ENCODE assay signal across 11 mouse cellular contexts in the genomic region with DNA sequence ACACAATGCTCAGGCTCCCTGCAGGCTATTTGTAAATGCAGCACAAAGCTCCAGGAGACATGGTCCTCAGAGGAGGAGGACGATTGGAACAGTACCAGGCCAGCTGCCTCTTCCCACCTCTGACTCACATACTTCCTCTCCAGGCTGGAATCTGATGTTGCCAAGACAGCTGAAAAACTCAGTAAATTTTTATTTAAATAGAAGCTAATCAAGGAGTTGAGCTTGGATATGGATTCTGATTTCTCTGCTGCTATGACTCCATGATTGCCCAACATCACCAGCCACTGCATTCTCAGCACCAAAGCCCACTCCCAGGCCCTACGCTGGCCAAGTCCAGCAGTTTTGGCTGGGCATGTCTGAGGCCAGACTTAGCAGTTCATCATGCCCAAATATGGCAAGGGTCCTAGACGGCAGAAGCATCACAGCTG.
A peak's percentile ranks its signal among the peaks of the same experiment; 100 is the strongest.
DNase-seq lines count a peak whose midpoint lies in the region; ATAC-seq and TF ChIP-seq lines count a peak whose summit lies in the region.
"Had no signal": no experiment of that assay in that cellular context is flagged by ENCODE, and none has a peak within 500 bp of the region (broad histone marks: within the 10 kb centered on the region; RNA-seq: fewer than 3 reads in every experiment).

No protein-coding gene starts in this region.

- H3K27ac ChIP-seq in lung, postnatal 0 days (ENCODE audit: low read length), result no peak overlapping the region
- no peak overlapping the region for H3K27ac ChIP-seq in hindbrain, postnatal 0 days
- H3K27ac ChIP-seq in forebrain, postnatal 0 days (ENCODE audit: low read depth, low read length), result no peak overlapping the region
- H3K27ac ChIP-seq: embryonic facial prominence, embryonic 12.5 days; heart, embryonic 15.5 days had no signal

- no peak for TF ChIP-seq CTCF in Patski (IDR thresholded peaks at IDR 0.05)
- no peak for TF ChIP-seq CTCF in lung, postnatal 0 days (IDR thresholded peaks at IDR 0.05)
- no peak for TF ChIP-seq CTCF in hindbrain, postnatal 0 days (IDR thresholded peaks at IDR 0.05; ENCODE audit: low read depth)
- no peak for TF ChIP-seq CTCF in forebrain, postnatal 0 days (IDR thresholded peaks at IDR 0.05; ENCODE audit: low read depth)

- intact Hi-C loops in heart, postnatal 10 days (cut with DNase I), result no loop called here

- CTCF ChIA-PET in Patski (lab: Charles Lee), result interaction anchor here (1.4 kb wide), 1 partner anchor 16 kb away, joined by 4 read pairs; no protein-coding TSS in a partner anchor

- in situ Hi-C loops in Patski (cut with MboI; ENCODE audit: low pct_unique_long_range_greater_than_20kb), result no loop called here

- DNase-seq in frontal cortex, postnatal 10 days (ENCODE audit: low spot score in 2 of 2), result no peak
- DNase-seq in Patski (ENCODE audit: low read depth, low spot score), result peak; percentile 55
- DNase-seq in heart, postnatal 10 days, result peak; percentile 59 to 61
- peak; percentile 70 for DNase-seq in lung, postnatal 0 days (ENCODE audit: low spot score)
- DNase-seq in hindbrain, postnatal 0 days (ENCODE audit: low spot score), result no peak
- DNase-seq in forebrain, postnatal 0 days, result no peak
- DNase-seq: thymus, postnatal 4 days had no signal

- TF ChIP-seq EP300 in lung, postnatal 0 days (IDR thresholded peaks at IDR 0.05), result no peak

- WGBS in lung, postnatal 0 days, result 52% methylated on average over 3 of the region's 3 CpGs
- WGBS in hindbrain, postnatal 0 days, result 56% methylated on average over 3 of the region's 3 CpGs
- 70% methylated on average over 3 of the region's 3 CpGs for WGBS in forebrain, postnatal 0 days

- no peak overlapping the region for H3K9ac ChIP-seq in lung, postnatal 0 days (replicated peaks; ENCODE audit: low read depth)
- H3K9ac ChIP-seq in hindbrain, postnatal 0 days (replicated peaks; ENCODE audit: low read length), result no peak overlapping the region
- H3K9ac ChIP-seq in forebrain, postnatal 0 days, result no peak overlapping the region
- H3K9ac ChIP-seq: embryonic facial prominence, embryonic 12.5 days; heart, embryonic 15.5 days had no signal

- no peak overlapping the region for H3K4me3 ChIP-seq in lung, postnatal 0 days (ENCODE audit: low read depth, low read length)
- H3K4me3 ChIP-seq in hindbrain, postnatal 0 days (ENCODE audit: low read length), result no peak overlapping the region
- H3K4me3 ChIP-seq in forebrain, postnatal 0 days (ENCODE audit: low read depth, low read length), result no peak overlapping the region
- H3K4me3 ChIP-seq: embryonic facial prominence, embryonic 12.5 days; heart, embryonic 15.5 days had no signal

- H3K36me3 ChIP-seq in lung, postnatal 0 days (ENCODE audit: insufficient read depth, low read length), result no peaks in the 10 kb centered on the region
- H3K36me3 ChIP-seq in hindbrain, postnatal 0 days (ENCODE audit: insufficient read depth, low read length), result no peaks in the 10 kb centered on the region
- no peaks in the 10 kb centered on the region for H3K36me3 ChIP-seq in forebrain, postnatal 0 days (ENCODE audit: insufficient read depth)
- H3K36me3 ChIP-seq: embryonic facial prominence, embryonic 12.5 days; heart, embryonic 15.5 days had no signal

- ATAC-seq in frontal cortex, adult (ENCODE audit: low TSS enrichment), result peak; percentile 71
- peak; percentile 62 for ATAC-seq in Patski
- peak; percentile 90 for ATAC-seq in lung, postnatal 0 days
- no peak for ATAC-seq in hindbrain, postnatal 0 days
- ATAC-seq in inflammation-experienced regulatory T-cells, adult 6 months, result no peak
- ATAC-seq in forebrain, postnatal 0 days, result no peak

- H3K27me3 ChIP-seq in Patski, result no peaks in the 10 kb centered on the region
- no peaks in the 10 kb centered on the region for H3K27me3 ChIP-seq in lung, postnatal 0 days (replicated peaks; ENCODE audit: insufficient read depth, low read length)
- H3K27me3 ChIP-seq in hindbrain, postnatal 0 days (ENCODE audit: insufficient read depth, low read length), result no peaks in the 10 kb centered on the region
- H3K27me3 ChIP-seq in forebrain, postnatal 0 days (ENCODE audit: insufficient read depth, low read length), result no peaks in the 10 kb centered on the region
- H3K27me3 ChIP-seq: embryonic facial prominence, embryonic 12.5 days; heart, embryonic 15.5 days had no signal

- no peaks in the 10 kb centered on the region for H3K9me3 ChIP-seq in lung, postnatal 0 days (ENCODE audit: low read length)
- no peaks in the 10 kb centered on the region for H3K9me3 ChIP-seq in hindbrain, postnatal 0 days (ENCODE audit: low read length)
- H3K9me3 ChIP-seq in forebrain, postnatal 0 days (ENCODE audit: low read length), result no peaks in the 10 kb centered on the region
- H3K9me3 ChIP-seq: embryonic facial prominence, embryonic 12.5 days; heart, embryonic 15.5 days had no signal

- H3K4me1 ChIP-seq in lung, postnatal 0 days (ENCODE audit: insufficient read depth, low read depth, low read length), result no peaks in the 10 kb centered on the region
- no peaks in the 10 kb centered on the region for H3K4me1 ChIP-seq in hindbrain, postnatal 0 days (ENCODE audit: insufficient read depth, low read length)
- no peaks in the 10 kb centered on the region; the same call in none of the 2 replicates for H3K4me1 ChIP-seq in forebrain, postnatal 0 days (ENCODE audit: insufficient read depth)
- H3K4me1 ChIP-seq: embryonic facial prominence, embryonic 12.5 days; heart, embryonic 15.5 days had no signal

- POLR2A ChIA-PET in Patski (lab: Charles Lee), result no interaction called here

- H3K4me2 ChIP-seq in lung, postnatal 0 days (replicated peaks; ENCODE audit: low read depth, low read length), result no peak overlapping the region
- H3K4me2 ChIP-seq in hindbrain, postnatal 0 days (ENCODE audit: low read depth, low read length), result no peak overlapping the region
- H3K4me2 ChIP-seq in forebrain, postnatal 0 days (ENCODE audit: low read depth), result no peak overlapping the region
- H3K4me2 ChIP-seq: embryonic facial prominence, embryonic 12.5 days; heart, embryonic 15.5 days had no signal

Comparison
In these comparisons a context has a peak if more than half of its experiments do, and no peak if none do; other contexts are left out.
1. ATAC-seq: peak in frontal cortex, adult (single experiment), Patski (single experiment) and lung, postnatal 0 days (single experiment); none in hindbrain, postnatal 0 days (single experiment), inflammation-experienced regulatory T-cells, adult 6 months (single experiment) and forebrain, postnatal 0 days (single experiment).
2. DNase-seq: peak in Patski (single experiment), heart, postnatal 10 days (2 of 2) and lung, postnatal 0 days (single experiment); none in frontal cortex, postnatal 10 days (0 of 2), hindbrain, postnatal 0 days (single experiment) and forebrain, postnatal 0 days (single experiment).